Mouse (Mus musculus): ENCODE measurements around the gene Phrf1.

DNA sequence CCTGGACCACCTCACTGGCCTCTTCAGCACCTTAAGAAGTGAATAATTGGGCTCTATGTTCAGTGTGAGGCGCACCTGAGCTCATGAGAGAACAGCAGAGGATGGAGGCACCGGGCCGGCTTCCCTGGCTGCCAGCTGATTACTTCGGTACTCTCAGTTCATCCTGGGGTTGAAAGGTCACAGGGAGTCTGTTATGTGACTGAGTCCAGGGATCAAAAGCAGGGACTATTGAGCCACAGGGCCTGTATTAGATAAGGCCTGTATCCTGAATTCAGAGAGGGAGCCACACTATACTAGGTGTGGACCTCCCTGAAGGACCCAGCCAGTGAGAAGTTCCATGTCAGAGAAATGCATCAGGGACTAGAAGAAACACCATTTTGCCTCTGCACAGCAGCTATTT lies 76.0 kb downstream of the Phrf1 start:
- TF ChIP-seq POLR2A (IDR thresholded peaks at IDR 0.05; ENCODE audit: insufficient read depth, low read depth, low read length) (no peak), CTCF (IDR thresholded peaks at IDR 0.05; ENCODE audit: insufficient read depth, low read depth, low read length) (no peak)
